19 mouse cellular contexts compared by ENCODE assay signal in the genomic region with DNA sequence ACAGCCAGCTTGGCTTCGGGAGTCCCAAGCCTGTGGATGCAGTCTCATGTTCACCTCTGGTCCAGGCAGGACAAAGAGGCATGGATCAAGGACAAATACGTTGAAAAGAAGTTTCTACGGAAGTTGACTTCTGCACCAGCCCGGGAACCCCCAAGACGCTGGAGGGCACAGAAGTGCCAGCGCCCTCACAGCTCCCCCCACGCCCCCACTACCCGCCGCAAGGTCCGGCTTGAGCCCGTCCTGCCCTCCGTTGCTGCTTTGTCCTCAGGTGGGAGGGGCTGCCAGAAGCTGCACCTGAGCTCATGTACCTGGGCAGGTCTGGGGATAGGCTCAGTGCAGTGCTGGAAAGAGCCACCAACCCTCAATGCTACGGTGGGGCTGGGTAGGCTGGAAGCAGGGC. TPM values are rescaled to one million over a fixed set of nuclear protein-coding genes. Genes with fewer than 3 reads are reported as not detected.
DNase-seq lines count a peak whose midpoint lies in the region.
"Had no signal": no experiment of that assay in that cellular context is flagged by ENCODE, and none has a peak within 500 bp of the region (broad histone marks: within the 10 kb centered on the region; RNA-seq: fewer than 3 reads in every experiment).

No protein-coding gene starts in this region.

- H3K4me3 ChIP-seq in limb, embryonic 10.5 days, result no peak overlapping the region
- H3K4me3 ChIP-seq: embryonic facial prominence, embryonic 12.5 days; erythroblast, embryonic 14.5 days; forebrain, embryonic 13.5 days; heart, embryonic 13.5 days; kidney, embryonic 15.5 days; left cerebral cortex, adult 2 months; neural tube, embryonic 12.5 days; stomach, embryonic 15.5 days had no signal

- no peaks in the 10 kb centered on the region for H3K27me3 ChIP-seq in limb, embryonic 10.5 days (ENCODE audit: low read depth, poor library complexity, severe bottlenecking)
- H3K27me3 ChIP-seq: embryonic facial prominence, embryonic 12.5 days; forebrain, embryonic 13.5 days; heart, embryonic 13.5 days; kidney, embryonic 15.5 days; neural tube, embryonic 12.5 days; stomach, embryonic 15.5 days had no signal

- no peaks in the 10 kb centered on the region for H3K9me3 ChIP-seq in limb, embryonic 10.5 days (replicated peaks)
- H3K9me3 ChIP-seq: embryonic facial prominence, embryonic 12.5 days; forebrain, embryonic 13.5 days; heart, embryonic 13.5 days; kidney, embryonic 15.5 days; neural tube, embryonic 12.5 days; stomach, embryonic 15.5 days had no signal

- H3K4me1 ChIP-seq in limb, embryonic 10.5 days, result no peaks in the 10 kb centered on the region
- H3K4me1 ChIP-seq: embryonic facial prominence, embryonic 12.5 days; forebrain, embryonic 13.5 days; kidney, embryonic 15.5 days; neural tube, embryonic 12.5 days; stomach, embryonic 15.5 days had no signal

- H3K27ac ChIP-seq in limb, embryonic 10.5 days, result no peak overlapping the region
- H3K27ac ChIP-seq: embryonic facial prominence, embryonic 12.5 days; forebrain, embryonic 13.5 days; heart, embryonic 13.5 days; hindbrain, embryonic 14.5 days; kidney, embryonic 15.5 days; left cerebral cortex, adult 2 months; neural tube, embryonic 12.5 days; stomach, embryonic 15.5 days had no signal

- peak; percentile 1 for DNase-seq in cerebellum, postnatal 36 days
- no peak for DNase-seq in cerebellum, adult 11-12 months
- peak; percentile 1 for DNase-seq in kidney, postnatal 14 days
- no peak for DNase-seq in kidney, adult 9 months
- DNase-seq in right cerebral cortex, adult 18-20 months, result peak; percentile 1
- DNase-seq in right cerebral cortex, postnatal 14 days, result no peak
- DNase-seq in limb, embryonic 10.5 days (ENCODE audit: low spot score), result peak; percentile 26
- DNase-seq: left cerebral cortex, postnatal 4 days; lung, embryonic 14.5 days; thymus, adult 2 months had no signal

- H3K36me3 ChIP-seq in limb, embryonic 10.5 days, result peaks cover 83% of the 10 kb centered on the region

- 94% methylated on average over 13 of the region's 13 CpGs for WGBS in limb, embryonic 10.5 days

RNA-seq across cellular contexts. Expression of a gene that starts 11.6 kb away (rescaled TPM):
- 20.9 and 25.3 TPM in 2 replicates for polyA plus RNA-seq in limb, embryonic 10.5 days (2016; fragmentation: Nextera tagmentation; extraction: Ambion mirVana)

RNA-seq across cellular contexts. Expression of a gene that starts 11.7 kb away (rescaled TPM):
- 52.4 and 55.5 TPM in 2 replicates for polyA plus RNA-seq in limb, embryonic 10.5 days (2016; fragmentation: Nextera tagmentation; extraction: Ambion mirVana)

RNA-seq across cellular contexts. Expression of a gene that starts 33.9 kb away (rescaled TPM):
- 106 and 107 TPM in 2 replicates for polyA plus RNA-seq in limb, embryonic 10.5 days (2016; fragmentation: Nextera tagmentation; extraction: Ambion mirVana)

RNA-seq across cellular contexts. Expression of a gene that starts 34.0 kb away (rescaled TPM):
- 18.9 and 19.0 TPM in 2 replicates for polyA plus RNA-seq in limb, embryonic 10.5 days (2016; fragmentation: Nextera tagmentation; extraction: Ambion mirVana)

RNA-seq across cellular contexts. Expression of a gene that starts 40.1 kb away (rescaled TPM):
- 0.24 and 0.31 TPM in 2 replicates for polyA plus RNA-seq in limb, embryonic 10.5 days (2016; fragmentation: Nextera tagmentation; extraction: Ambion mirVana)
- polyA plus RNA-seq: erythroblast, embryonic 14.5 days had no signal

Comparison
In these comparisons a context has a peak if more than half of its experiments do, and no peak if none do; other contexts are left out.
1. DNase-seq: peak in cerebellum, postnatal 36 days (2 of 2), kidney, postnatal 14 days (single experiment), right cerebral cortex, adult 18-20 months (single experiment) and limb, embryonic 10.5 days (single experiment); none in cerebellum, adult 11-12 months (single experiment), kidney, adult 9 months (single experiment) and right cerebral cortex, postnatal 14 days (single experiment).